Mouse (Mus musculus): ENCODE data around the gene Ptprd.

DNA sequence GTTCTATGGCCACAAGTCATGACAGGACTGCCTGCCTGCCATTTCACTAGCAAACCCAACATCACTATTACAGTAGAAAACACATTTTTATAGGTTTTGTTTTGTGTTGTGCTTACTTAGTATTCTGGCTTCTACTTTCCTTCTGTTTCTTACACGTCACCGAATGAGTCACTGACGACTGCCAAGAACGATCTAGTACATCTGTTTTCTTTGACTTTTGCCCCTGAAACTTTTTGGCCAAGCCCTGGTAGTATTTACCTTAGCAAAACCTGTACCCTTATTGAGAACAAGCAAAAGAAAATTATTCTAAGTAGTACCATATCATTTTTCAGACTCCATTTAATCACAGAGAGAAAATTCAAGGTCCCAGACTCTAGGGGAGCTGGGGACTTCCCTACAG is 1797.2 kb downstream of the Ptprd start:
- TF ChIP-seq GATA1 (IDR thresholded peaks at IDR 0.05; ENCODE audit: borderline replicate concordance, low read length) (no peak), FLI1 (IDR thresholded peaks at IDR 0.05; ENCODE audit: low read length) (no peak)
